Mouse (Mus musculus) hindbrain, embryonic 14.5 days (tissue): ENCODE data around the gene Art5. TPM values are rescaled to one million over a fixed set of nuclear protein-coding genes. Genes with fewer than 3 reads are reported as not detected.

Experiments
- ATAC-seq: fragments of 200-750 bp; cut with Nextera tagmentation; 2 replicates; pipeline ENCODE4 v1.8.0; 2017; ENCODE audit warnings: moderate number of reproducible peaks, mild to moderate bottlenecking, moderate TSS enrichment, moderate library complexity; ENCODE audit not compliant: low FRiP score
- DNase-seq: peaks from one replicate; pipeline ENCODE4 v3.0.0-alpha.2; 2015; ENCODE audit warnings: low spot score
- H3K27ac ChIP-seq: fragments of 300-500 bp; sonication (generic); 2 replicates; pipeline ENCODE4 v1.5.1; 2014; ENCODE audit warnings: mild to moderate bottlenecking, moderate library complexity
- H3K27me3 ChIP-seq: fragments of 300-500 bp; sonication (generic); 2 replicates; pipeline ENCODE4 v1.6.1; 2014; ENCODE audit warnings: mild to moderate bottlenecking, low read length, mixed read lengths; ENCODE audit not compliant: control insufficient read depth, insufficient read depth
- H3K36me3 ChIP-seq: fragments of 300-500 bp; sonication (generic); replicated peaks from 2 replicates; pipeline ENCODE4 v1.6.1; 2014; ENCODE audit not compliant: control insufficient read depth, insufficient read depth
- H3K4me1 ChIP-seq: fragments of 300-500 bp; sonication (generic); replicated peaks from 2 replicates; pipeline ENCODE4 v1.6.1; 2014; ENCODE audit warnings: antibody characterized with exemption, low read length, mixed read lengths; ENCODE audit not compliant: control insufficient read depth, insufficient read depth
- H3K4me2 ChIP-seq: fragments of 300-500 bp; sonication (generic); replicated peaks from 2 replicates; pipeline ENCODE4 v1.6.1; 2014; ENCODE audit warnings: mild to moderate bottlenecking, moderate library complexity
- H3K4me3 ChIP-seq: fragments of 300-500 bp; sonication (generic); replicated peaks from 2 replicates; pipeline ENCODE4 v1.5.1; 2014; ENCODE audit warnings: mild to moderate bottlenecking, low read length
- H3K9ac ChIP-seq: fragments of 300-500 bp; sonication (generic); 2 replicates; pipeline ENCODE4 v1.6.1; 2014
- H3K9me3 ChIP-seq: fragments of 300-500 bp; sonication (generic); 2 replicates; pipeline ENCODE4 v1.6.1; 2016; ENCODE audit warnings: low read length; ENCODE audit not compliant: control insufficient read depth
- WGBS: fragments of 180-500 bp; shearing (Covaris S2); extraction: QIAGEN DNeasy Blood & Tissue Kit; methylation state at CpG from one replicate; pipeline ENCODE4 v1.1.7; 2014; 5-methylcytosine and 5-hydroxymethylcytosine counted together
- polyA plus RNA-seq: library from polyadenylated mRNA; unstranded; fragments of >200 nt; fragmentation: Nextera tagmentation; extraction: Ambion mirVana; gene quantifications from 2 replicates; pipeline ENCODE4 v1.2.1, GENCODE M21; 2014

Gene Art5
- polyA plus RNA-seq, 1 experiment from 2014 or later = 0.19 TPM

- Histone ChIP-seq H3K9me3 (no peaks in the 10 kb centered on the region), H3K4me3 (no peak overlapping the region), H3K4me2 (peak overlapping the region; percentile 43), H3K27me3 (no peaks in the 10 kb centered on the region), H3K27ac (no peak overlapping the region), H3K9ac (no peak overlapping the region), H3K36me3 (no peaks in the 10 kb centered on the region), H3K4me1 (peaks cover 5% of the 10 kb centered on the region)
- ATAC-seq (peak; percentile 28), DNase-seq (no peak)
- WGBS = 6% methylated on average over 30 of the region's 30 CpGs
These were observed 9.3 kb downstream of the Art5 start for GRCm38 (mm10) chr7:102099760-102100661.

- Histone ChIP-seq H3K4me1 (no peaks in the 10 kb centered on the region), H3K36me3 (peaks cover 35% of the 10 kb centered on the region), H3K4me2 (no peak overlapping the region), H3K27ac (no peak overlapping the region), H3K27me3 (no peaks in the 10 kb centered on the region), H3K9ac (no peak overlapping the region), H3K9me3 (no peaks in the 10 kb centered on the region), H3K4me3 (no peak overlapping the region)
- WGBS = 92% methylated on average over 4 of the region's 4 CpGs
- ATAC-seq (no peak), DNase-seq (no peak)
These were observed 22.0 kb downstream of the Art5 start for GRCm38 (mm10) chr7:102087336-102087735.

- Histone ChIP-seq H3K27me3 (no peaks in the 10 kb centered on the region), H3K4me2 (no peak overlapping the region), H3K9me3 (no peaks in the 10 kb centered on the region), H3K36me3 (peaks cover 60% of the 10 kb centered on the region), H3K4me3 (no peak overlapping the region), H3K27ac (no peak overlapping the region), H3K9ac (no peak overlapping the region), H3K4me1 (no peaks in the 10 kb centered on the region)
- DNase-seq (no peak), ATAC-seq (no peak; the same call in 1 of the 2 replicates)
- WGBS = 94% methylated on average over 26 of the region's 26 CpGs
These were observed 25.1 kb downstream of the Art5 start for GRCm38 (mm10) chr7:102084041-102084696.

- H3K9me3 ChIP-seq = no peaks in the 10 kb centered on the region
- no peak for ATAC-seq
- H3K4me1 ChIP-seq = no peaks in the 10 kb centered on the region
These were observed 26.5 kb downstream of the Art5 start, which contains the start of gene Trpc2 for GRCm38 (mm10) chr7:102082816-102083215. TSS of gene Trpc2 (plus strand) at chr7:102083116.

GRCm38 (mm10) chr7:102081784-102082183, 27.5 kb downstream of the Art5 start:
- DNase-seq = no peak
- Histone ChIP-seq H3K4me1 (no peaks in the 10 kb centered on the region), H3K4me2 (no peak overlapping the region), H3K9me3 (no peaks in the 10 kb centered on the region), H3K27ac (no peak overlapping the region), H3K27me3 (no peaks in the 10 kb centered on the region), H3K36me3 (peaks cover 81% of the 10 kb centered on the region), H3K4me3 (no peak overlapping the region), H3K9ac (no peak overlapping the region)
- WGBS = 95% methylated on average over 5 of the region's 5 CpGs
- no peak for ATAC-seq

More at GRCm38 (mm10) chr7:102082816-102083215, 26.5 kb downstream of the Art5 start, which contains the start of gene Trpc2:
- Histone ChIP-seq H3K9ac (no peak within 1 kb of the TSS), H3K4me2 (no peak within 1 kb of the TSS), H3K27ac (no peak within 1 kb of the TSS), H3K36me3 (peaks cover 71% of the 10 kb centered on the region), H3K4me3 (no peak within 1 kb of the TSS), H3K27me3 (no peaks in the 10 kb centered on the region)
- no peak for DNase-seq
- 79% methylated on average over 5 of the region's 5 CpGs for WGBS

GRCm38 (mm10) chr7:102080311-102080710, 29.0 kb downstream of the Art5 start:
- no peak overlapping the region for H3K9ac ChIP-seq
- 92% methylated on average over 8 of the region's 8 CpGs for WGBS
- no peaks in the 10 kb centered on the region for H3K4me1 ChIP-seq
- no peaks in the 10 kb centered on the region for H3K9me3 ChIP-seq
- H3K4me2 ChIP-seq = no peak overlapping the region
- DNase-seq (no peak), ATAC-seq (no peak)
- no peak overlapping the region for H3K4me3 ChIP-seq
- H3K27me3 ChIP-seq = no peaks in the 10 kb centered on the region
- no peak overlapping the region for H3K27ac ChIP-seq
- peaks cover 89% of the 10 kb centered on the region for H3K36me3 ChIP-seq

GRCm38 (mm10) chr7:102078517-102078916, 30.8 kb downstream of the Art5 start:
- Histone ChIP-seq H3K9ac (no peak overlapping the region), H3K36me3 (peaks cover 90% of the 10 kb centered on the region), H3K27me3 (no peaks in the 10 kb centered on the region), H3K27ac (no peak overlapping the region), H3K4me3 (no peak overlapping the region), H3K4me1 (no peaks in the 10 kb centered on the region), H3K4me2 (no peak overlapping the region), H3K9me3 (no peaks in the 10 kb centered on the region)
- ATAC-seq (no peak), DNase-seq (peak; percentile 52)
- WGBS = 78% methylated on average over 7 of the region's 7 CpGs

- WGBS = 78% methylated on average over 7 of the region's 7 CpGs
- ATAC-seq (no peak), DNase-seq (no peak)
- Histone ChIP-seq H3K9me3 (no peaks in the 10 kb centered on the region), H3K4me2 (no peak overlapping the region), H3K4me1 (no peaks in the 10 kb centered on the region), H3K4me3 (no peak overlapping the region), H3K36me3 (peaks cover 91% of the 10 kb centered on the region), H3K27ac (no peak overlapping the region), H3K9ac (no peak overlapping the region), H3K27me3 (no peaks in the 10 kb centered on the region)
These were observed 32.5 kb downstream of the Art5 start for GRCm38 (mm10) chr7:102076714-102077296.

- peaks cover 9% of the 10 kb centered on the region; the same call in 1 of the 2 replicates for H3K36me3 ChIP-seq
These were observed 42.9 kb downstream of the Art5 start for GRCm38 (mm10) chr7:102066363-102066762.

More at GRCm38 (mm10) chr7:102066363-102066762, 42.9 kb downstream of the Art5 start:
- Histone ChIP-seq H3K27me3 (no peaks in the 10 kb centered on the region), H3K4me3 (peak overlapping the region; percentile 65), H3K27ac (no peak overlapping the region), H3K4me1 (peaks cover 22% of the 10 kb centered on the region), H3K9me3 (no peaks in the 10 kb centered on the region), H3K9ac (peak overlapping the region; percentile 70; the same call in 1 of the 2 replicates), H3K4me2 (peak overlapping the region; percentile 75)
- WGBS = 84% methylated on average over 6 of the region's 6 CpGs
- DNase-seq (no peak), ATAC-seq (no peak)
